Mouse (Mus musculus) erythroblast, embryonic 14.5 days (primary cell): ENCODE results near the gene Htr1d. TPM values are rescaled to one million over a fixed set of nuclear protein-coding genes. Genes with fewer than 3 reads are reported as not detected.

ENCODE experiments used
- H3K27me3 ChIP-seq: 2 replicates; pipeline ENCODE4 v1.6.1; 2012; ENCODE audit warnings: inconsistent platforms; ENCODE audit not compliant: control insufficient read depth
- H3K36me3 ChIP-seq: 2 replicates; pipeline ENCODE4 v1.6.1; 2012; ENCODE audit warnings: mild to moderate bottlenecking, inconsistent platforms; ENCODE audit not compliant: control insufficient read depth
- H3K4me1 ChIP-seq: 2 replicates; pipeline ENCODE4 v1.6.1; 2012; ENCODE audit warnings: inconsistent platforms; ENCODE audit not compliant: control insufficient read depth
- H3K4me3 ChIP-seq: replicated peaks from 2 replicates; pipeline ENCODE3; 2012; ENCODE audit warnings: moderate library complexity, mild to moderate bottlenecking, inconsistent platforms
- H3K9me3 ChIP-seq: 2 replicates; pipeline ENCODE4 v1.6.1; 2012; ENCODE audit warnings: low read length, inconsistent platforms, mixed read lengths; ENCODE audit not compliant: control insufficient read depth
- GATA1 ChIP-seq: IDR thresholded peaks from 2 replicates; pipeline ENCODE4 v1.6.1; 2012; ENCODE audit warnings: low read length, inconsistent platforms, mixed read lengths
- TAL1 ChIP-seq: IDR thresholded peaks from 3 replicates; pipeline ENCODE4 v1.6.1; 2012; ENCODE audit warnings: low read length, inconsistent platforms, mixed read lengths
- polyA plus RNA-seq: library from polyadenylated mRNA; stranded (reverse); fragments of >175 nt; gene quantifications from 2 replicates; pipeline ENCODE4 v1.2.3, GENCODE M21; 2012

Gene Htr1d
- polyA plus RNA-seq, 1 experiment: not detected

DNA sequence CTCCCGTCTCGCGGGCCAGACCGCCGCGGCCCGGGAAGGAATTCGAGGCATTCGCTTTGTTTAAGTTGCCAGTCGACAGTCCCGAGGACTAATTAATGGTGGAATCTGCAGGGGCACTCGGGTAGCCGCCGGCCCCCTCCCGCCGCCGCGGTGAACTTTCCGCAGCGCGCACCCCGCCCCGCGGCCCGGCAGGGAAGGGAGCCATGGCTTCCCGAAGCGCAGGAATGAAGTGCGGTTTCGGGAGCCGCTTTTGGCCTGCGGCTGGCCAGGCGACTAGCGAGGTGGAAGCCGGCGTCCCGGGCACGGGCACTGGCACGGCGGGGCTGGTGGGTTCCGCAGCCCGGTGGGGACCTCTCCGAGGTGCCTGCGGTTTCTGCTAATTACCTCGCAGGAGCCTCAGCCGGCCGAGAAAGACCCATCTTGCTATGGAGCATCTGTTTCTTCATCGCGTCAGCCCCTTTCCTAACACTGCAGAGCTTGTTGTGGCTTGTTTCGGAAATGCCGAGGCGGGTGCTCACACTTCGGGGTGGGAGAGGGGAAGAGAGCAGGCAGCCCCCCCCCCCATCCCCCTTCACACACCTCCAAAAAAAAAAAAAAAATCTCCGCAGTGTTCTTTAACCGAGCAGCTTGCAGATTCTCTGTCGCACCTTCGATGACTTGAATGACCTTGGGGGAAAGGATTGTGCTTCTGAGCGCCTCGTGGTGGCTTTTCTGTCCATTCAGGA lies 47.2 kb downstream of the Htr1d start:
- Histone ChIP-seq H3K27me3 (peaks cover 47% of the 10 kb centered on the region), H3K4me3 (peak overlapping the region; percentile 80), H3K9me3 (no peaks in the 10 kb centered on the region; the same call in 1 of the 2 replicates), H3K4me1 (peaks cover 29% of the 10 kb centered on the region), H3K36me3 (no peaks in the 10 kb centered on the region)
- TF ChIP-seq TAL1: no peak
- TF ChIP-seq GATA1: no peak

DNA sequence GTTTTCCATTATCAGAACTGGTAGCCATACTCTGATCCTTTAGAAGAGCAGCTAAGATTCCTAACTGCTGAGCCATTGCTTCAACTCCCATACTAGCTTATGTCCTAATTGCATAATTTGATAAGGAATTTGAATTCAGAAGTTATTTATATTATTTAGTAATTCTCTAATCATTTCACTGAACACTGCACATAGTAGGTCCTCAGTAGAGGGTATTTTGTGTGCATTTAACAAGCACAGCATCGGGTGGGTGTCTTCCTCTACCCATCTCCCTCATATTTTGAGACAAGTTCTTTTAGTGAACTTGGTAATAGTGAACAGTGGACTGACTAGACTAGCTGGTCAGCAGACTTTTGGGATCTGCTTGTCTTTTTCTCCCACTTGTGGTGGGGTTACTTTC lies 53.4 kb downstream of the Htr1d start:
- no peaks in the 10 kb centered on the region for H3K4me1 ChIP-seq
- TF ChIP-seq GATA1 (no peak), TAL1 (no peak)
- H3K4me3 ChIP-seq: no peak overlapping the region
- H3K9me3 ChIP-seq: no peaks in the 10 kb centered on the region
- H3K36me3 ChIP-seq: no peaks in the 10 kb centered on the region
- peaks cover 21% of the 10 kb centered on the region for H3K27me3 ChIP-seq

DNA sequence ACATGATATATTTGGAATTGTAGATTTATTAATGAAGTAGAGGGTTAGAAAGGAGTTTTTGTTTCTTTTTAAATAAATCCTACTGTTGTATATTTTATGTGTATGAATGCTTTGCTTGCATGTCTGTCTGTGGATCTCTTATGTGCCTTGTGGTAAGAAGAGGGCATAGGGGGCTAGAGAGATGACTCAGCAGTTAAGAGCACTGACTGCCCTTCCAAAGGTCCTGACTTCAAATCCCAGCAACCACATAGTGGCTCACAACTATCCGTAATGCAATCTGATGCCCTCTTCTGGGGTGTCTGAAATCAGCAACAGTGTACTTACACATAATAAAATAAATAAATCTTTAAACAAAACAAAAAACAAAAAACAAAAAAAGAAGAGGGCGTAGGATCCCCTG lies 63.2 kb downstream of the Htr1d start:
- no peak for TF ChIP-seq TAL1
- TF ChIP-seq GATA1: no peak
- Histone ChIP-seq H3K9me3 (no peaks in the 10 kb centered on the region), H3K4me1 (peaks cover 5% of the 10 kb centered on the region), H3K27me3 (no peaks in the 10 kb centered on the region), H3K4me3 (no peak overlapping the region), H3K36me3 (no peaks in the 10 kb centered on the region)

Other genes with a start within 250 kb of the Htr1d start
- gene Asap3, start 217.2 kb upstream of the Htr1d start, polyA plus RNA-seq: 0.01 TPM in 2 replicates
- gene Tcea3, start 175.8 kb upstream of the Htr1d start, polyA plus RNA-seq: not detected in 2 replicates
- gene Zfp46, start 138.8 kb upstream of the Htr1d start, polyA plus RNA-seq: 0.17 and 0.27 TPM in 2 replicates
- gene Hnrnpr, start 112.6 kb upstream of the Htr1d start, polyA plus RNA-seq: 5.8 and 6.6 TPM in 2 replicates
- gene 6030445D17Rik, start 38.7 kb downstream of the Htr1d start, polyA plus RNA-seq: not detected in 2 replicates
- 0.05 and 0.15 TPM in 2 replicates for gene Luzp1, start 46.2 kb downstream of the Htr1d start, polyA plus RNA-seq
- 0.90 and 1.1 TPM in 2 replicates for gene Kdm1a, start 179.2 kb downstream of the Htr1d start, polyA plus RNA-seq
- gene Tex46, start 186.9 kb downstream of the Htr1d start, polyA plus RNA-seq: not detected in 2 replicates
- gene Lactbl1, start 199.1 kb downstream of the Htr1d start, polyA plus RNA-seq: 0.01 TPM in 1 of 2 replicates, not detected in the other